Mouse (Mus musculus) bone marrow, adult 2 months (tissue): ENCODE results near the gene Ramp3.

ENCODE experiments used
- CTCF ChIP-seq: fragments of 200-500 bp; IDR thresholded peaks from 2 replicates; pipeline ENCODE4 v1.5.1; 2011; ENCODE audit warnings: low read length, control low read depth; ENCODE audit not compliant: control insufficient read depth, insufficient read depth
- POLR2A ChIP-seq: fragments of 200-500 bp; IDR thresholded peaks from 2 replicates; pipeline ENCODE4 v1.6.1; 2011; ENCODE audit warnings: low read depth, mild to moderate bottlenecking, control low read depth, low read length, borderline replicate concordance; ENCODE audit not compliant: control insufficient read depth

- no peak for TF ChIP-seq POLR2A
- no peak for TF ChIP-seq CTCF
Observed at GRCm38 (mm10) chr11:6696551-6696950, 38.2 kb downstream of the Ramp3 start.
